Mouse (Mus musculus): Measurements from ENCODE around the gene Kcnk7. TPM values are rescaled to one million over a fixed set of nuclear protein-coding genes. Genes with fewer than 3 reads are reported as not detected.

Gene Kcnk7
- polyA plus RNA-seq, 1 experiment, result 4.6 TPM

GRCm38 (mm10) chr19:5689088-5689428 is 15.1 kb upstream of the Kcnk7 start:
- DNase-seq, result no peak
- Histone ChIP-seq H3K4me1 (ENCODE audit: control insufficient read depth, insufficient read depth, low read length) (peaks cover 20% of the 10 kb centered on the region), H3K4me3 (replicated peaks; ENCODE audit: extremely low read depth, low read depth, low read length) (peak overlapping the region; percentile 97)
- WGBS, result under 1% methylated on average over 7 of the region's 7 CpGs
- no peak for TF ChIP-seq POLR2A (IDR thresholded peaks at IDR 0.05; ENCODE audit: borderline replicate concordance, extremely low read depth, low read depth, low read length)
- TF ChIP-seq CTCF (IDR thresholded peaks at IDR 0.05; ENCODE audit: insufficient read depth, low read length), result no peak

GRCm38 (mm10) chr19:5689565-5690342 is 14.4 kb upstream of the Kcnk7 start:
- H3K4me3 ChIP-seq (replicated peaks; ENCODE audit: extremely low read depth, low read depth, low read length), result peak overlapping the region; percentile 97
- TF ChIP-seq POLR2A (IDR thresholded peaks at IDR 0.05; ENCODE audit: borderline replicate concordance, extremely low read depth, low read depth, low read length) (peak; percentile 83; the same call in 1 of the 2 replicates), CTCF (IDR thresholded peaks at IDR 0.05; ENCODE audit: insufficient read depth, low read length) (no peak)
- H3K4me1 ChIP-seq (ENCODE audit: control insufficient read depth, insufficient read depth, low read length), result peaks cover 20% of the 10 kb centered on the region
- peak; percentile 90 for DNase-seq
- WGBS, result 2% methylated on average over 42 of the region's 42 CpGs

DNA sequence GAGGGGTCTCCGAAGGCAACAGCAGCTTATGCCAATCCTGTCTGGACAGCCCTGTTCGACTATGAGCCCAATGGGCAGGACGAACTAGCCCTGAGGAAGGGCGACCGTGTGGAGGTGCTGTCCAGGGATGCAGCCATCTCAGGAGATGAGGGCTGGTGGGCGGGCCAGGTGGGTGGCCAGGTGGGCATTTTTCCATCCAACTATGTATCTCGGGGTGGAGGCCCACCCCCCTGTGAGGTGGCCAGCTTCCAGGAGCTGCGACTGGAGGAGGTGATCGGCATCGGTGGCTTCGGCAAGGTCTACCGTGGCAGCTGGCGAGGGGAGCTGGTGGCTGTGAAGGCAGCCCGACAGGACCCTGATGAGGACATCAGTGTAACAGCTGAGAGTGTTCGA is 13.8 kb upstream of the Kcnk7 start:
- TF ChIP-seq POLR2A (IDR thresholded peaks at IDR 0.05; ENCODE audit: borderline replicate concordance, extremely low read depth, low read depth, low read length) (0 out of 2 replicates have a peak, but pooled peaks have one; percentile 6), CTCF (IDR thresholded peaks at IDR 0.05; ENCODE audit: insufficient read depth, low read length) (no peak)
- 19% methylated on average over 15 of the region's 15 CpGs for whole genome bisulfite sequencing
- peaks cover 20% of the 10 kb centered on the region for H3K4me1 ChIP-seq (ENCODE audit: control insufficient read depth, insufficient read depth, low read length)
- H3K4me3 ChIP-seq (replicated peaks; ENCODE audit: extremely low read depth, low read depth, low read length), result peak overlapping the region; percentile 97
- DNase-seq, result no peak

DNA sequence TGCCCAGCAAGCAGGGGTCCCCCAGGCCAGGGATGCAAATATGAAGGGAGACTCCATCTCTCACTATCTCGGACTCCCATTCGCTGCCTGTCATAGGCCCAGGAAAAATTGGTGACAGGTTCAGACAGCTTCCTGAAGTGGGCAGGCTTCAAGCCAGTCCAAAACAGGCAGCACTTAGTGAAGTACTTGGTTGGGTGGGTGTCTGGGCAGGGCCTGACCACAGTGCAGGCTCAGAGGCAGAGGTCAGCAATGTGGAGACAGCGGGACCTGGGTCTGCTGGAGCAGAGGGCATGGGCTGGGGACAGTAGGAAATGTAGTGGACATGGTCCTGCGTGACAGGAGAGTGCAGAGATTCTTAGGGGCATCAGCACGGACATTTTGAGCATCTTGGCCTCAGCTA is 12.6 kb upstream of the Kcnk7 start:
- peaks cover 20% of the 10 kb centered on the region for H3K4me1 ChIP-seq (ENCODE audit: control insufficient read depth, insufficient read depth, low read length)
- DNase-seq, result peak; percentile 33
- 40% methylated on average over 5 of the region's 5 CpGs for WGBS
- peak overlapping the region; percentile 97 for H3K4me3 ChIP-seq (replicated peaks; ENCODE audit: extremely low read depth, low read depth, low read length)
- TF ChIP-seq CTCF (IDR thresholded peaks at IDR 0.05; ENCODE audit: insufficient read depth, low read length) (no peak), POLR2A (IDR thresholded peaks at IDR 0.05; ENCODE audit: borderline replicate concordance, extremely low read depth, low read depth, low read length) (peak; percentile 55; the same call in 1 of the 2 replicates)

GRCm38 (mm10) chr19:5692086-5692912 is 11.9 kb upstream of the Kcnk7 start:
- WGBS, result 32% methylated on average over 10 of the region's 10 CpGs
- Histone ChIP-seq H3K4me1 (ENCODE audit: control insufficient read depth, insufficient read depth, low read length) (peaks cover 19% of the 10 kb centered on the region), H3K4me3 (replicated peaks; ENCODE audit: extremely low read depth, low read depth, low read length) (peak overlapping the region; percentile 97)
- DNase-seq, result peak; percentile 50
- no peak for TF ChIP-seq CTCF (IDR thresholded peaks at IDR 0.05; ENCODE audit: insufficient read depth, low read length)
- TF ChIP-seq POLR2A (IDR thresholded peaks at IDR 0.05; ENCODE audit: borderline replicate concordance, extremely low read depth, low read depth, low read length), result no peak

DNA sequence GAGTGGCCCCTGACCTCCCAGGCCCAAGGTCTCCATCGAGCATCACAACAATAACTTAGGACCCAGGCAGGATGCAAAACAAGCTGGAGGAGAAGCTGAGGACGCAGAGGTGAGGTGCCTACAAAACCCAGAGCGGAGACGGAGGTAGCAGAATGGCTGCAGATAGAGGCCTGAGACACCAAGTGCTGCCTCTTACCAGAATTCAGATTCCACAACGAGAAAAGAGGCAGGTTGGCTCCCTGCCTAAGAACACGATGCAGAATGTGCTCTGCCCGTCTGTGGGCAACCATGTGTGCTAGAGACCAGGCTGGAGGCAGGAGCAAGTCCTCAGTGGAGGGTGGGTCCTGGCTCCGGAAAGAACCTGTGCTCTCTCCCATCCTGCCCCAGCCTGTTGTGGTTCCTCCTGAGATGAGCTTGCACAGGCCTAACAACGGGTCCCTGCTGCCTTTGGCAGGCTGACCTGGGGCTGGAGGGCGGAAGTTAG is 11.2 kb upstream of the Kcnk7 start:
- peak overlapping the region; percentile 25 for H3K4me3 ChIP-seq (replicated peaks; ENCODE audit: extremely low read depth, low read depth, low read length)
- peaks cover 14% of the 10 kb centered on the region for H3K4me1 ChIP-seq (ENCODE audit: control insufficient read depth, insufficient read depth, low read length)
- WGBS, result 27% methylated on average over 10 of the region's 10 CpGs
- no peak for TF ChIP-seq POLR2A (IDR thresholded peaks at IDR 0.05; ENCODE audit: borderline replicate concordance, extremely low read depth, low read depth, low read length)
- TF ChIP-seq CTCF (IDR thresholded peaks at IDR 0.05; ENCODE audit: insufficient read depth, low read length), result no peak
- DNase-seq, result no peak

- 65% methylated on average over 6 of the region's 6 CpGs for WGBS
- no peak overlapping the region for H3K4me3 ChIP-seq (replicated peaks; ENCODE audit: extremely low read depth, low read depth, low read length)
- DNase-seq, result no peak
These were observed 10.4 kb upstream of the Kcnk7 start for GRCm38 (mm10) chr19:5693801-5694200.

GRCm38 (mm10) chr19:5695849-5696462 is 8.2 kb upstream of the Kcnk7 start:
- no peak for DNase-seq
- 68% methylated on average over 41 of the region's 41 CpGs for WGBS
- H3K4me3 ChIP-seq (replicated peaks; ENCODE audit: extremely low read depth, low read depth, low read length), result no peak overlapping the region
- H3K4me1 ChIP-seq (ENCODE audit: control insufficient read depth, insufficient read depth, low read length), result peaks cover 9% of the 10 kb centered on the region
- no peak for TF ChIP-seq CTCF (IDR thresholded peaks at IDR 0.05; ENCODE audit: insufficient read depth, low read length)
- TF ChIP-seq POLR2A (IDR thresholded peaks at IDR 0.05; ENCODE audit: borderline replicate concordance, extremely low read depth, low read depth, low read length), result no peak

More at GRCm38 (mm10) chr19:5693801-5694200, 10.4 kb upstream of the Kcnk7 start:
- H3K4me1 ChIP-seq (ENCODE audit: control insufficient read depth, insufficient read depth, low read length), result peaks cover 14% of the 10 kb centered on the region
- TF ChIP-seq POLR2A (IDR thresholded peaks at IDR 0.05; ENCODE audit: borderline replicate concordance, extremely low read depth, low read depth, low read length) (no peak), CTCF (IDR thresholded peaks at IDR 0.05; ENCODE audit: insufficient read depth, low read length) (no peak)

Measured in lung, adult 2 months (tissue).